Mouse (Mus musculus) stomach, postnatal 0 days (tissue): ENCODE measurements around the gene Atp2a1.

ENCODE experiments used
- CTCF ChIP-seq: IDR thresholded peaks from 2 replicates; pipeline ENCODE4 v1.5.1; 2016; ENCODE audit warnings: antibody characterized with exemption, low read depth, mild to moderate bottlenecking, moderate library complexity
- EP300 ChIP-seq: optimal IDR thresholded peaks from 2 replicates; pipeline ENCODE3; 2016; ENCODE audit warnings: antibody characterized with exemption

DNA sequence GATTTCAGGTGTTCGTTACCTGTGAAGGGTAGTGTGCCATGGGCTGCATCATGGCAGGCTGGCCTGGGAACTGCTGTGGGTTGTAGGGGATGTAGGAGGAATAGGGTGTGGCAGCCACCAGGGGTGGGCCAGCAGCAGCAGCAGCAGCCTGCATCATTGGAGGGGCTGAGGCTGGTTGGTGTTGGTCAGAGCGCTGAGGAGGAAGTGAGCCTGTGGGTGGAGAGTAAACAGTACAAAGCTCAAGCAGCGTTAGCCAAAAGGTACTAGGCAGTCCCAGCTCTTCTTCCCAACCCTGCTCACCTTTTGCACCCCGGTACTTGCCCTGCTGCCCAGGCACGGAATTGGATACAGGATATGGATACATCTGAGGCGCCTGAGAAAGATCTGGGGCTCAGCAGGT, 31.2 kb upstream of the Atp2a1 start:
- TF ChIP-seq CTCF (no peak), EP300 (no peak)
